Mouse (Mus musculus) forebrain, embryonic 16.5 days (tissue): ENCODE measurements around the gene Ess2. TPM values are rescaled to one million over a fixed set of nuclear protein-coding genes. Genes with fewer than 3 reads are reported as not detected.

ENCODE experiments used
- ATAC-seq: fragments of 200-750 bp; cut with Nextera tagmentation; 2 replicates; pipeline ENCODE4 v1.8.0; 2017; ENCODE audit warnings: mild to moderate bottlenecking, moderate library complexity
- H3K27ac ChIP-seq: fragments of 300-500 bp; sonication (generic); 2 replicates; pipeline ENCODE4 v1.5.1; 2014; ENCODE audit warnings: low read length, control low read depth
- H3K27me3 ChIP-seq: fragments of 300-500 bp; sonication (generic); replicated peaks from 2 replicates; pipeline ENCODE4 v1.6.1; 2014; ENCODE audit warnings: low read length; ENCODE audit not compliant: control insufficient read depth, insufficient read depth
- H3K36me3 ChIP-seq: fragments of 300-500 bp; sonication (generic); 2 replicates; pipeline ENCODE4 v1.6.1; 2014; ENCODE audit not compliant: control insufficient read depth, insufficient read depth
- H3K4me1 ChIP-seq: fragments of 300-500 bp; sonication (generic); replicated peaks from 2 replicates; pipeline ENCODE4 v1.6.1; 2014; ENCODE audit warnings: low read length; ENCODE audit not compliant: control insufficient read depth, insufficient read depth
- H3K4me2 ChIP-seq: fragments of 300-500 bp; sonication (generic); 2 replicates; pipeline ENCODE4 v1.6.1; 2014; ENCODE audit warnings: mild to moderate bottlenecking, low read length, control low read depth
- H3K4me3 ChIP-seq: fragments of 300-500 bp; sonication (generic); replicated peaks from 2 replicates; pipeline ENCODE4 v1.5.1; 2014; ENCODE audit warnings: mild to moderate bottlenecking, low read length, control low read depth
- H3K9ac ChIP-seq: fragments of 300-500 bp; sonication (generic); replicated peaks from 2 replicates; pipeline ENCODE4 v1.6.1; 2014; ENCODE audit warnings: low read depth, low read length, control low read depth
- H3K9me3 ChIP-seq: fragments of 300-500 bp; sonication (generic); 2 replicates; pipeline ENCODE4 v1.6.1; 2016; ENCODE audit warnings: low read length; ENCODE audit not compliant: control insufficient read depth
- WGBS: fragments of 180-500 bp; shearing (Covaris S2); extraction: QIAGEN DNeasy Blood & Tissue Kit; methylation state at CpG from one replicate; pipeline ENCODE4 v1.1.7; 2014; 5-methylcytosine and 5-hydroxymethylcytosine counted together
- polyA plus RNA-seq: library from polyadenylated mRNA; unstranded; fragments of >200 nt; fragmentation: Nextera tagmentation; extraction: Ambion mirVana; gene quantifications from 2 replicates; pipeline ENCODE4 v1.2.1, GENCODE M21; 2015

The Ess2 gene
- polyA plus RNA-seq, 1 experiment from 2014 or later = 60.8 TPM

GRCm38 (mm10) chr16:17875174-17875573, 36.0 kb downstream of the Ess2 start:
- Histone ChIP-seq H3K4me2 (no peak overlapping the region), H3K9ac (no peak overlapping the region), H3K4me1 (no peaks in the 10 kb centered on the region), H3K27me3 (no peaks in the 10 kb centered on the region), H3K9me3 (no peaks in the 10 kb centered on the region), H3K4me3 (no peak overlapping the region), H3K36me3 (peaks cover 4% of the 10 kb centered on the region; the same call in 1 of the 2 replicates), H3K27ac (no peak overlapping the region)
- no peak for ATAC-seq
- 89% methylated on average over 4 of the region's 4 CpGs for WGBS

GRCm38 (mm10) chr16:17872995-17873394, 38.2 kb downstream of the Ess2 start:
- H3K36me3 ChIP-seq = peaks cover 4% of the 10 kb centered on the region; the same call in 1 of the 2 replicates

GRCm38 (mm10) chr16:17871248-17871647, 39.9 kb downstream of the Ess2 start:
- no peak for ATAC-seq
- Histone ChIP-seq H3K36me3 (peaks cover 4% of the 10 kb centered on the region; the same call in 1 of the 2 replicates), H3K4me2 (no peak overlapping the region), H3K4me1 (no peaks in the 10 kb centered on the region), H3K27me3 (no peaks in the 10 kb centered on the region), H3K9ac (no peak overlapping the region), H3K9me3 (no peaks in the 10 kb centered on the region), H3K4me3 (no peak overlapping the region), H3K27ac (no peak overlapping the region)
- 95% methylated on average over 5 of the region's 5 CpGs for WGBS

More at GRCm38 (mm10) chr16:17872995-17873394, 38.2 kb downstream of the Ess2 start:
- Histone ChIP-seq H3K4me2 (no peak overlapping the region), H3K27me3 (no peaks in the 10 kb centered on the region), H3K4me1 (no peaks in the 10 kb centered on the region), H3K9ac (no peak overlapping the region), H3K27ac (no peak overlapping the region), H3K9me3 (no peaks in the 10 kb centered on the region), H3K4me3 (no peak overlapping the region)
- ATAC-seq = no peak
- WGBS = 74% methylated on average over 4 of the region's 4 CpGs

GRCm38 (mm10) chr16:17865770-17866169, 45.4 kb downstream of the Ess2 start:
- Histone ChIP-seq H3K4me3 (no peak overlapping the region), H3K27ac (no peak overlapping the region), H3K4me1 (no peaks in the 10 kb centered on the region), H3K9ac (no peak overlapping the region), H3K9me3 (no peaks in the 10 kb centered on the region), H3K27me3 (no peaks in the 10 kb centered on the region), H3K4me2 (no peak overlapping the region), H3K36me3 (peaks cover 3% of the 10 kb centered on the region; the same call in 1 of the 2 replicates)
- no peak for ATAC-seq
- WGBS = 74% methylated on average over 6 of the region's 6 CpGs

- 92% methylated on average over 2 of the region's 2 CpGs for WGBS
- Histone ChIP-seq H3K9me3 (no peaks in the 10 kb centered on the region), H3K27me3 (no peaks in the 10 kb centered on the region), H3K4me1 (no peaks in the 10 kb centered on the region), H3K36me3 (no peaks in the 10 kb centered on the region), H3K9ac (no peak overlapping the region), H3K4me2 (no peak overlapping the region), H3K27ac (no peak overlapping the region), H3K4me3 (no peak overlapping the region)
- no peak for ATAC-seq
Observed at GRCm38 (mm10) chr16:17865293-17865692, 45.9 kb downstream of the Ess2 start.

GRCm38 (mm10) chr16:17858592-17858991, 52.6 kb downstream of the Ess2 start:
- ATAC-seq = peak; percentile 49; the same call in 1 of the 2 replicates
- no peak overlapping the region for H3K9ac ChIP-seq
- no peak overlapping the region for H3K4me2 ChIP-seq
- H3K27ac ChIP-seq = no peak overlapping the region
- no peak overlapping the region for H3K4me3 ChIP-seq
- H3K4me1 ChIP-seq = no peaks in the 10 kb centered on the region
- H3K27me3 ChIP-seq = no peaks in the 10 kb centered on the region
- H3K9me3 ChIP-seq = no peaks in the 10 kb centered on the region
- peaks cover 29% of the 10 kb centered on the region for H3K36me3 ChIP-seq

GRCm38 (mm10) chr16:17857157-17857556, 54.0 kb downstream of the Ess2 start:
- H3K4me1 ChIP-seq = no peaks in the 10 kb centered on the region
- H3K9me3 ChIP-seq = no peaks in the 10 kb centered on the region
- no peaks in the 10 kb centered on the region for H3K27me3 ChIP-seq
- no peak overlapping the region for H3K4me3 ChIP-seq
- ATAC-seq = no peak
- no peak overlapping the region for H3K4me2 ChIP-seq
- H3K27ac ChIP-seq = no peak overlapping the region
- WGBS = 93% methylated on average over 7 of the region's 7 CpGs
- no peak overlapping the region for H3K9ac ChIP-seq
- peaks cover 32% of the 10 kb centered on the region for H3K36me3 ChIP-seq

GRCm38 (mm10) chr16:17853263-17853662, 57.9 kb downstream of the Ess2 start:
- Histone ChIP-seq H3K4me3 (no peak overlapping the region), H3K27ac (no peak overlapping the region), H3K4me2 (no peak overlapping the region), H3K9ac (no peak overlapping the region), H3K27me3 (no peaks in the 10 kb centered on the region), H3K9me3 (no peaks in the 10 kb centered on the region), H3K36me3 (peaks cover 34% of the 10 kb centered on the region), H3K4me1 (no peaks in the 10 kb centered on the region)
- no peak for ATAC-seq
- 87% methylated on average over 2 of the region's 2 CpGs for WGBS

- Histone ChIP-seq H3K4me3 (no peak overlapping the region), H3K27ac (no peak overlapping the region), H3K36me3 (peaks cover 26% of the 10 kb centered on the region), H3K4me1 (no peaks in the 10 kb centered on the region), H3K9ac (no peak overlapping the region), H3K4me2 (no peak overlapping the region), H3K27me3 (no peaks in the 10 kb centered on the region), H3K9me3 (no peaks in the 10 kb centered on the region)
- 100% methylated on average over 1 of the region's 1 CpGs for WGBS
- ATAC-seq = no peak
Observed at GRCm38 (mm10) chr16:17851860-17852259, 59.3 kb downstream of the Ess2 start.

- Histone ChIP-seq H3K4me2 (no peak overlapping the region), H3K27ac (no peak overlapping the region), H3K9me3 (no peaks in the 10 kb centered on the region), H3K27me3 (no peaks in the 10 kb centered on the region), H3K4me3 (no peak overlapping the region), H3K36me3 (peaks cover 27% of the 10 kb centered on the region), H3K9ac (no peak overlapping the region), H3K4me1 (no peaks in the 10 kb centered on the region)
- ATAC-seq = no peak
- 93% methylated on average over 5 of the region's 5 CpGs for WGBS
Observed at GRCm38 (mm10) chr16:17851331-17851730, 59.8 kb downstream of the Ess2 start.
